Mouse (Mus musculus) intestine, embryonic 16.5 days (tissue): ENCODE measurements around the gene Slc35g3. TPM values are rescaled to one million over a fixed set of nuclear protein-coding genes. Genes with fewer than 3 reads are reported as not detected.

Experiments used
- ATAC-seq: fragments of 200-750 bp; cut with Nextera tagmentation; 2 replicates; pipeline ENCODE4 v1.8.0; 2017; ENCODE audit warnings: moderate TSS enrichment, moderate library complexity
- H3K27ac ChIP-seq: fragments of 300-500 bp; sonication (generic); 2 replicates; pipeline ENCODE4 v1.5.1; 2014; ENCODE audit warnings: mild to moderate bottlenecking, low read length
- H3K27me3 ChIP-seq: fragments of 300-500 bp; sonication (generic); replicated peaks from 2 replicates; pipeline ENCODE4 v1.6.1; 2014; ENCODE audit warnings: low read length, control low read depth, mixed read lengths; ENCODE audit not compliant: control insufficient read depth, insufficient read depth
- H3K36me3 ChIP-seq: fragments of 300-500 bp; sonication (generic); 2 replicates; pipeline ENCODE4 v1.6.1; 2014; ENCODE audit warnings: low read length, control low read depth; ENCODE audit not compliant: control insufficient read depth, insufficient read depth
- H3K4me1 ChIP-seq: fragments of 300-500 bp; sonication (generic); 2 replicates; pipeline ENCODE4 v1.6.1; 2014; ENCODE audit warnings: low read length, control low read depth, mixed read lengths; ENCODE audit not compliant: control insufficient read depth, insufficient read depth
- H3K4me2 ChIP-seq: fragments of 300-500 bp; sonication (generic); 2 replicates; pipeline ENCODE4 v1.6.1; 2014; ENCODE audit warnings: low read depth, low read length, control low read depth
- H3K4me3 ChIP-seq: fragments of 300-500 bp; sonication (generic); 2 replicates; pipeline ENCODE4 v1.5.1; 2014; ENCODE audit warnings: mild to moderate bottlenecking, low read length
- H3K9ac ChIP-seq: fragments of 300-500 bp; sonication (generic); 2 replicates; pipeline ENCODE4 v1.6.1; 2014; ENCODE audit warnings: low read depth, low read length
- H3K9me3 ChIP-seq: fragments of 300-500 bp; sonication (generic); 2 replicates; pipeline ENCODE4 v1.6.1; 2016; ENCODE audit warnings: low read length, control low read depth; ENCODE audit not compliant: control insufficient read depth
- WGBS: fragments of 180-500 bp; shearing (Covaris S2); extraction: QIAGEN DNeasy Blood & Tissue Kit; methylation state at CpG from one replicate; pipeline ENCODE4 v1.1.7; 2014; 5-methylcytosine and 5-hydroxymethylcytosine counted together
- polyA plus RNA-seq: library from polyadenylated mRNA; unstranded; fragments of >200 nt; fragmentation: Nextera tagmentation; extraction: Ambion mirVana; gene quantifications from 2 replicates; pipeline ENCODE4 v1.2.1, GENCODE M21; 2015

Gene Slc35g3
- polyA plus RNA-seq, 1 experiment from 2014 or later, result 0.16 TPM

GRCm38 (mm10) chr11:69801379-69801977 is 39.7 kb upstream of the Slc35g3 start, which contains the start of gene Fgf11:
Fgf11 (minus strand) TSS chr11:69801857.
- 2% methylated on average over 32 of the region's 33 CpGs for WGBS
- peaks cover 54% of the 10 kb centered on the region for H3K4me1 ChIP-seq
- ATAC-seq, result no peak
- H3K27me3 ChIP-seq, result 0 out of 2 replicates have a peak, but pooled peaks cover 5% of the 10 kb centered on the region
- peak within 1 kb of the TSS; percentile 98 for H3K4me2 ChIP-seq
- H3K4me3 ChIP-seq, result peak within 1 kb of the TSS; percentile 64
- no peaks in the 10 kb centered on the region for H3K9me3 ChIP-seq
- peak within 1 kb of the TSS; percentile 89 for H3K27ac ChIP-seq
- no peaks in the 10 kb centered on the region for H3K36me3 ChIP-seq
- H3K9ac ChIP-seq, result peak within 1 kb of the TSS; percentile 82

GRCm38 (mm10) chr11:69800392-69801197 is 38.8 kb upstream of the Slc35g3 start:
- peak overlapping the region; percentile 73 for H3K9ac ChIP-seq
- 0 out of 2 replicates have a peak, but pooled peaks cover 5% of the 10 kb centered on the region for H3K27me3 ChIP-seq
- H3K36me3 ChIP-seq, result no peaks in the 10 kb centered on the region
- ATAC-seq, result peak; percentile 6; the same call in 1 of the 2 replicates
- H3K4me3 ChIP-seq, result peak overlapping the region; percentile 64
- WGBS, result 2% methylated on average over 36 of the region's 36 CpGs
- H3K27ac ChIP-seq, result peak overlapping the region; percentile 63
- no peaks in the 10 kb centered on the region for H3K9me3 ChIP-seq
- peak overlapping the region; percentile 98 for H3K4me2 ChIP-seq
- H3K4me1 ChIP-seq, result peaks cover 54% of the 10 kb centered on the region

DNA sequence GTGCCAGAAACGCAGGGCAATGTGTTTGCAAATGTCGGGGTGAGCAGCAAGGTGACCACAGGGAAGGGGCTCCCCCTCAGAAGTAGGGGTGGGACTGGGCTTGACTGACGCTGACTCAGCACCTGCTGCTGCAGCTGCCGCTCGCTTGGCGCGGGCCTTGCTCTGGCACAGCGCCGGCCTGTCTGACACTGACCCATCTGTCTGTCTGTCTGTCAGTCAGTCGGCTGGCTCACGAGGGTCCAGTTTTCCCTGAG is 38.3 kb upstream of the Slc35g3 start:
- peak overlapping the region; percentile 98 for H3K4me2 ChIP-seq
- 5% methylated on average over 11 of the region's 11 CpGs for WGBS
- no peak for ATAC-seq
- H3K27ac ChIP-seq, result no peak overlapping the region
- peak overlapping the region; percentile 64; the same call in 1 of the 2 replicates for H3K4me3 ChIP-seq
- H3K9me3 ChIP-seq, result no peaks in the 10 kb centered on the region
- H3K4me1 ChIP-seq, result peaks cover 54% of the 10 kb centered on the region
- H3K27me3 ChIP-seq, result 0 out of 2 replicates have a peak, but pooled peaks cover 5% of the 10 kb centered on the region
- no peaks in the 10 kb centered on the region for H3K36me3 ChIP-seq
- H3K9ac ChIP-seq, result peak overlapping the region; percentile 73; the same call in 1 of the 2 replicates

DNA sequence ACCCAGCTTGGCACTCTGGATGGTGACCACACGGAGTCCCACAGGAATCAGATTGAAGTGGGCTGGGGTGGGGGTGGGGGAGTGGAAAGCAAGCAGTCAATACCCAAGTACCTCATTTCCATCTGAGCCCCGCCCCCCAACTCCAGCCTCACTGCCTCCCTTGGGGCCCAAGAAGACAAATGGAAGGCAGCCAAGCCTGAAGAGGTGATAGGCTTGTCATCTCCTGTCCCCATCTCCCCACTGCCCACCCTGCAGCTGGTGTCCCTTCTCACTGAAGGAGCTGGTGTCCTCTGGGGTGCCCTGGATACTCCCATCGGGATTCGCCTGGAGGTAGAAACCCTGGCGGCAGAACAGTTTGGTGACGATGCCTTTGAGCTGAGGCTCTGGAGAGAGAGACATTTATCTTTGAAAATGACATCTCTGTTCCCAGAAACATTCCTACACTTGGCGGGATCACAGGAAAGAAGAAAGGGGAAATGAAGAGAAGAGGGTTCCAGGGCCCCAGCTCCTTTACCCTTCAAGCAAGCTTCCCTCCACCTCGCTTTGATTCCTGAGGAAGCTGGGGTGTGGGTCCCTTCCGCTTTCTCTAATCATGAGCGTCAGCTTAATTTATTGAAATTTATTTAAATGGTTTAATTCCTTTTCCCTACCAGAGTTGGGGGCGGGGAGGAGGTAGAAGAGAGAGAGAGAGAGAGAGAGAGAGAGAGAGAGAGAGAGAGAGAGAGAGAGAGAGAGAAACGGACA is 37.8 kb upstream of the Slc35g3 start:
- Histone ChIP-seq H3K27me3 (0 out of 2 replicates have a peak, but pooled peaks cover 5% of the 10 kb centered on the region), H3K9ac (0 out of 2 replicates have a peak overlapping the region, but pooled peaks have one; percentile 73), H3K27ac (no peak overlapping the region), H3K4me1 (peaks cover 53% of the 10 kb centered on the region), H3K36me3 (no peaks in the 10 kb centered on the region), H3K9me3 (no peaks in the 10 kb centered on the region), H3K4me2 (peak overlapping the region; percentile 98), H3K4me3 (no peak overlapping the region)
- WGBS, result 43% methylated on average over 12 of the region's 12 CpGs
- no peak for ATAC-seq

- H3K36me3 ChIP-seq, result no peaks in the 10 kb centered on the region
- peaks cover 38% of the 10 kb centered on the region for H3K4me1 ChIP-seq
- 0 out of 2 replicates have a peak, but pooled peaks cover 5% of the 10 kb centered on the region for H3K27me3 ChIP-seq
- no peaks in the 10 kb centered on the region for H3K9me3 ChIP-seq
- H3K4me2 ChIP-seq, result no peak overlapping the region
- WGBS, result 75% methylated on average over 7 of the region's 7 CpGs
- no peak overlapping the region for H3K27ac ChIP-seq
- no peak overlapping the region for H3K4me3 ChIP-seq
- H3K9ac ChIP-seq, result no peak overlapping the region
- no peak for ATAC-seq
These were observed 36.2 kb upstream of the Slc35g3 start for GRCm38 (mm10) chr11:69797924-69798323.

GRCm38 (mm10) chr11:69795983-69796435 is 34.2 kb upstream of the Slc35g3 start:
- no peak for ATAC-seq
- H3K4me1 ChIP-seq, result peaks cover 20% of the 10 kb centered on the region
- H3K4me3 ChIP-seq, result peak overlapping the region; percentile 54
- no peaks in the 10 kb centered on the region for H3K9me3 ChIP-seq
- peak overlapping the region; percentile 62; the same call in 1 of the 2 replicates for H3K9ac ChIP-seq
- peak overlapping the region; percentile 96 for H3K4me2 ChIP-seq
- no peaks in the 10 kb centered on the region for H3K36me3 ChIP-seq
- H3K27ac ChIP-seq, result no peak overlapping the region
- 3% methylated on average over 13 of the region's 13 CpGs for WGBS
- no peaks in the 10 kb centered on the region for H3K27me3 ChIP-seq

- peak within 1 kb of the TSS; percentile 54 for H3K4me3 ChIP-seq
- peak within 1 kb of the TSS; percentile 62 for H3K9ac ChIP-seq
- WGBS, result 1% methylated on average over 52 of the region's 52 CpGs
- H3K27ac ChIP-seq, result no peak within 1 kb of the TSS
- peaks cover 15% of the 10 kb centered on the region for H3K4me1 ChIP-seq
- H3K27me3 ChIP-seq, result no peaks in the 10 kb centered on the region
- H3K9me3 ChIP-seq, result no peaks in the 10 kb centered on the region
- peak; percentile 98 for ATAC-seq
- H3K36me3 ChIP-seq, result no peaks in the 10 kb centered on the region
- peak within 1 kb of the TSS; percentile 96 for H3K4me2 ChIP-seq
These were observed 33.6 kb upstream of the Slc35g3 start, which contains the start of gene Chrnb1 for GRCm38 (mm10) chr11:69795168-69795982. Chrnb1 (minus strand) TSS chr11:69795943.

DNA sequence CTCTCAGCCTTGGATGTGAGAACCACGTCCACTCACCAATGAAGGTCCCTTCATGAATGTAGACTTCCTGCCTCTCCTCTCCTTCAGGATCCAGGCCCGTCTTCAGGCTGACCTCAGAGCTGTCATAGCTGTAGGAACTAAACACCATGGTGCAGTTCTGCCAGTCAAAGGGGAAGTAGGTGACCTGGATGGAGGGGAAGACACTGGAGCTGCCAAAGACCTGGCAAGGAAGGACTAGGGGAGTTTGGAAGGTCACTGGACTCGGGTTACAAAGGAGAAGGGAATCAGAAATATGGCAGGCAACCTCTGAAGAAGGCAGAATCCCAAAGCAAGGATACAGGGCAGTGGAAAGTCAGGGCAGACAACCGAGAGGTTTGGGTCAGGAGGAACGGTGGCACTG is 31.7 kb upstream of the Slc35g3 start:
- H3K27ac ChIP-seq, result no peak overlapping the region
- no peak for ATAC-seq
- no peak overlapping the region for H3K4me2 ChIP-seq
- no peak overlapping the region for H3K9ac ChIP-seq
- WGBS, result 70% methylated on average over 5 of the region's 5 CpGs
- H3K4me3 ChIP-seq, result no peak overlapping the region
- H3K27me3 ChIP-seq, result no peaks in the 10 kb centered on the region
- H3K4me1 ChIP-seq, result no peaks in the 10 kb centered on the region
- no peaks in the 10 kb centered on the region for H3K36me3 ChIP-seq
- H3K9me3 ChIP-seq, result no peaks in the 10 kb centered on the region
